Mouse (Mus musculus) frontal cortex, postnatal 36 days (tissue): ENCODE data around the gene Heatr9.
A peak's percentile ranks its signal among the peaks of the same experiment; 100 is the strongest.

Experiments used
- DNase-seq, 2 experiments: peaks; one replicate each; pipeline ENCODE4 v3.0.0; 2022; ENCODE audit warnings: low spot score in 2 of 2

Gene Heatr9

GRCm38 (mm10) chr11:83533192-83533591 is 11.2 kb upstream of the Heatr9 start:
- no peak for DNase-seq

DNA sequence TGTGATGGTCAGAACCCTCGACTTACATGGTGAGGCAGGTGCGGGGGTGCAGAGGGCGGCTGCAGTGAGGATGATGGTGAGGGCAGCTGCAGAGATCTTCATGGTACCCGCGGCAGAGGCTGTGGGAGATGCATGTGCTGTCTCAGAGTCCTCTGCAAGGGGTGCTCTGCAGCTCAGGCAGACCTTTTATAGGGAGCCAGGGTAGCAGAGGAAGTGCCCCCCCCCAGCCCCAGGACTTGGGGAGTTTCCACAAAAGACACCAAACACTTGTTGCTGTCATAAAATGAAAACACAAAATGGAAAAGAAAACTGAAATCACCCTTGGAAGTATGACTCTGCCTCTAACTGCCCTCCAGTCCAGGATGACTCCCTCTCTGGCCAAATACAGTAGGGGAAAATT is 8.4 kb upstream of the Heatr9 start, which contains the start of gene Ccl5:
Ccl5 (minus strand) TSS at position 159 of the 400 bp plus-strand sequence.
- no peak for DNase-seq

GRCm38 (mm10) chr11:83529024-83529423 is 7.0 kb upstream of the Heatr9 start:
- peak; percentile 13 to 20 for DNase-seq

GRCm38 (mm10) chr11:83518371-83518770 is 3.6 kb downstream of the Heatr9 start:
- no peak for DNase-seq

DNA sequence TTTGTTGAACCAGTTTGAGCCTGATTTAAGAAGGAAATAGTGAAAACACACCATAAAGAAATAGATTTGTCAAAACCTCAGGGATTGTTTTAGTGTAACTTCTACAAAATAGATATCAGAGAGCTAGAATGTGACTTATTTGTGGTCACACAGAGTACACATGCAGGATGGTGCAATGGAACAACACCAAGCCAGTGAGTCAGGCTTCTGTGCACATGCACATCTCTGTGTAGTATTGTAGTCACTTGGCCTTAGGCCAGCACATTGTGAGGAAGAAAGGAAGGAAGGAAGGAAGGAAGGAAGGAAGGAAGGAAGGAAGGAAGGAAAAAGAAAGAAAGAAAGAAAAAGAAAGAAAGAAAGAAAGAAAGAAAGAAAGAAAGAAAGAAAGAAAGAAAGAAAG is 4.8 kb downstream of the Heatr9 start:
- DNase-seq = no peak

GRCm38 (mm10) chr11:83509521-83509920 is 12.5 kb downstream of the Heatr9 start:
- DNase-seq = no peak

DNA sequence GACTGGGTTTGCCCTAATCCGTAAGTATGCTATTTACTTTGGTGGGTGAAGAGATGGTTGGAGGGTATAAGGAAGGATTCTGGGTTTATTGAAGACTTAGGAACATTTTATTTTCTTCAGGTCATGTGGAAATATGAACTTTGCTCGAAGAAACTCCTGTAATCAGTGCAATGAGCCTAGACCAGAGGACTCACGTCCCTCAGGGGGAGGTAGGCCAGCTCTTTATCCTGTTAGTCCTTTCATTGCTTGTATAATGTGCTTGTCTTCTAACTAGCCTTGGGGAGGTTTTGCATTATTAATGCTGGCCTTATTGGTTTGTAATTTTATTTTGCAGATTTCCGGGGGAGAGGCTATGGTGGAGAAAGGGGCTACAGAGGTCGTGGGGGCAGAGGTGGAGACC is 17.7 kb downstream of the Heatr9 start:
- DNase-seq = no peak

GRCm38 (mm10) chr11:83495571-83495970 is 26.4 kb downstream of the Heatr9 start:
- DNase-seq = no peak

DNA sequence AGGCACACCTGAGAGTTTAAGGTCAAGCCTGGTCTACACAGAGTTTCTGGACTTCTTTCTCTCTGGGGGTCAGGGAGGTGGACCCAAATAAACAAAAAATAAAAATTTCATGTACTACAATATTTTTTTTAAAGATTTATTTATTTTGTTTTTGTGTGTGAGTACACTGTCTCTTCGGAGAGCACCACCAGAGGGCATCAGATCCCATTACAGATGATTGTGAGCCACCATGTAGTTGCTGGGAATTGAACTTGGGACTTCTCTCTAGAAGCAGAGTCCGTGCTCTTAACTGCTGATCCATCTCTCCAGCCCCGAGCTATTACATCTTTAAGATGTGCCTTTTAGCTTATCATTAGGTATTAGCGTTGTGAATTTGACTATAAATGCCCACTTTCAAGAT is 30.5 kb downstream of the Heatr9 start:
- no peak for DNase-seq

DNA sequence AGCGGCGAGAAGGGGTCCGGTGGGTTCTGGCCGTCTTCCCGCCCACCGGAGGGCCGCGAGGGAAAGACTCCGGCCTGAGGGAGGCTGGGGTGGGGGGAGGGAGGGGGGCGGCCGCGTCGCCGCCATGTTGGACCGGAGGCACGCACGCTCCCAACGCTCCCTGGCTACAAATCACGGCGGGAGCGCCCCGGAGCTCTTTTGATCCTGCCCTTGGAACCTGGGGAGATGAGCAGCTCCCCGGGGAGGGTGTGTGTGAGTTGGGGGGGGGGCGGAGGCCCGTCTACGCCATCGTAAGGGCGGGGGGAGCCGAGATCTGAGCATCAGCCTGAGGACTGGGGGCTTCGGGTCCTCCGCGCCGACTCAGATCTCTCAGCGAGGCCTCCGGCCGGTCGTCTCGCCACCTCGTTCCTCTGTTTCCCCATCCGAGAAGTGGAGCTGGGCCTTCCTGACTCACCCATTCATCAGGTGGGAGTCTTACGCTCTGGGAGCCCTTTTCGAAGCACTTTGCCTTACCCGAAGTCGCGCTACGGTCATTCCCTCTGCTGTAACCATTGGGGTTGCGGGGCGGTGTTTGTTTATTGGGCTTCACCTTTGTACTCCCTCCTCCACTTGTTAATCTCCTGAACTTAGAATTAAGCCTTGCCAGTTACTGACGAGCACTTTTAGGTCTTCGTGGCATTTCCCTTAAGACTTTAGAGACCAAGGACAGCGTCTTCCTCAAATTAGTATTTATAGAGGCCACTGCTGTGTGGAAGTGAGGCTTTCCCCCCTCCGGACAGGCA is 48.5 kb downstream of the Heatr9 start:
- DNase-seq = no peak

- DNase-seq = peak; percentile 99
These were observed 49.4 kb downstream of the Heatr9 start, which contains the start of gene Taf15 for GRCm38 (mm10) chr11:83472324-83473234. Gene Taf15 (plus strand): TSS chr11:83473086.

GRCm38 (mm10) chr11:83471766-83472165 is 50.2 kb downstream of the Heatr9 start:
- DNase-seq = no peak

DNA sequence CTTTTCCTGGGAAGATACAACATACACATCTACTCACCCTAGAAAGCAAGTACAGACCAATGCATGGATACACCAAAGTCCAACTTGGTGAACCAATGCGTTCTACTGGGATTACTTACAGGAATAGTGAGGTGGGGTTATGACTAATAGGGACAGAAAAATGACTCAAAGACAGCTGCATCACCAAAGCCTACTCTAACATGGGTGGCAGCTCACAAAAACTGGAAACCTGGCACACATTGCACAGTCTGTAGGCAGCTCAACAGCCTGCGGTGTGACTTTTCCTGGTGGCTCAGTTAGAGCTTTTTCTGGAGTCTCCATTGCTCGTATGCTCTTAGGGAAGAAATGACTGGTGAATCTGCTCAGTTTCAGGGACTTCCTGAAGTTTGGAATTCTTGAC is 53.2 kb downstream of the Heatr9 start:
- no peak for DNase-seq

DNA sequence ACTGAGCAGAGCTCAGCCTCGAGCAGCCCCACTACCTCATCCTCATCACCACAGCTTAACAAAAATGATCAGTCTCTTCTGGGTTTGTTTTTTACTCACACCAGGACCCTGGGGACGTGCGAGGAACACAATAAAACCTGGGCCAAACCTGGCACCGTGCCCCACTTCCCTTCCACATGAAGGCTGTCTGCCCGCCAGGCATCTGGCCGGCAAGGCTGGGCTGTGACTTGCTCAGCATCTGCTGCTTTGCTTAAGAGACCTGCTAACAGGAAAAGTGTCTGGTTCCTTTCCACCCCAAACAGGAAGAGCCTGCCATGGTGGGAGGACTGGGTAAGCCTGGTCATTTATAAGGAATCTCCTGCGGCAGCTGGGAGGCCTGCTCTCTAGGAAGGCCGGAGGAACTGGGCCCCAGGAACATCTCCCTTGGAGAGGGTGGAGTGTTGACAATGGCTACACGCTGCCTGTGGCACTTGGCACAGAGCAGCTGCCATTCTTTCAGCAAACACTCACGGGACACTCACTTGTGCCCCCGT is 54.8 kb downstream of the Heatr9 start:
- no peak for DNase-seq

- no peak for DNase-seq
These were observed 56.0 kb downstream of the Heatr9 start for GRCm38 (mm10) chr11:83465976-83466375.

DNA sequence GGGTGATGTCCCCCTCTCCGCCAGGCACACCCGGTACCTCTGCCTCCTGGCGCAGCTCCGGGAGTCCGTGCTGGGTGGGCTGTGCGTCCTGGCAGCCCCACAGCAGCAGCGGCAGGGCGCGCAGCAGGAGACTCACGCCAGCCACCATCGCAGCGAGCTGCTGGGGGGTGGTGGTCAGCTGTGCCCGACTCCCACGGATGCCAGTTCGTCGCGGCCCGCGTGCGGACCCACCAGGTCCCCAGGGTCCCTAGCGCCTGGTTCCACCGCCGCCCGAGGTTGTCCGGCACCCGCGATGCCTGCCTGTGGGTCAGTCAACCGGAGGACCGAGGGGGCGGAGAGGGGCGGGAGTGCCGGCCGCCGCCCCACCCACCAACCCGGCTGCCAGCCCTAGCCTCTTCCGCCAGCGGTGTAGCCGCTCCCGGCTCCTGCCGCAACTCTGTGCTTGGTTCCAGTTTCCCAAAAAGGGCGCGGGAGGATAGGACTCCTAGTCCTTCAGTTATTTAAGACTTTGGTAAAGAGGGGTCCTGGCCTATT is 59.2 kb downstream of the Heatr9 start, which contains the start of gene Mmp28:
Mmp28 (minus strand) TSS at position 361 of the 534 bp plus-strand sequence.
- no peak for DNase-seq
